Mouse (Mus musculus): ENCODE measurements around the gene Oprm1. TPM values are rescaled to one million over a fixed set of nuclear protein-coding genes. Genes with fewer than 3 reads are reported as not detected.

The Oprm1 gene
- total RNA-seq, 2 experiments from 2014 or later = not detected

Other genes starting within 250 kb of the Oprm1 start
- not detected for gene Gm10945, start 3.3 kb downstream of the Oprm1 start, total RNA-seq (2021)

All from heart, postnatal 4 days (tissue).